Mouse (Mus musculus) macrophage (primary cell): ENCODE results near the gene Mdh1. TPM values are rescaled to one million over a fixed set of nuclear protein-coding genes. Genes with fewer than 3 reads are reported as not detected.
"Not testable (repeated sequence)": the region's sequence is repeated elsewhere in the genome, so short reads cannot be mapped to it uniquely, and the experiment has no call there.

Source experiments
- H3K27ac ChIP-seq: fragments of 350-480 bp; formaldehyde crosslinking; 2 replicates; pipeline ENCODE4 v1.9.0; 2021
- H3K36me3 ChIP-seq: fragments of 350-480 bp; formaldehyde crosslinking; 2 replicates; pipeline ENCODE4 v1.9.0; 2021; ENCODE audit errors: inconsistent target
- H3K4me3 ChIP-seq: fragments of 350-480 bp; formaldehyde crosslinking; 2 replicates; pipeline ENCODE4 v1.9.0; 2021; ENCODE audit errors: inconsistent target
- H3K79me2 ChIP-seq: fragments of 350-480 bp; formaldehyde crosslinking; 2 replicates; pipeline ENCODE4 v1.9.0; 2021; ENCODE audit errors: inconsistent target
- WGBS: methylation state at CpG from one replicate; pipeline ENCODE4 v1.1.7; 2026; ENCODE audit warnings: inconsistent platforms; ENCODE audit not compliant: missing documents; 5-methylcytosine and 5-hydroxymethylcytosine counted together
- polyA plus RNA-seq: library from polyadenylated mRNA; stranded (reverse); fragments of 250-400 nt; gene quantifications from 3 replicates; pipeline ENCODE4 v1.2.4, GENCODE M21; 2018; ENCODE audit warnings: inconsistent platforms

Gene Mdh1
- polyA plus RNA-seq, 1 experiment from 2014 or later: 116 TPM

DNA sequence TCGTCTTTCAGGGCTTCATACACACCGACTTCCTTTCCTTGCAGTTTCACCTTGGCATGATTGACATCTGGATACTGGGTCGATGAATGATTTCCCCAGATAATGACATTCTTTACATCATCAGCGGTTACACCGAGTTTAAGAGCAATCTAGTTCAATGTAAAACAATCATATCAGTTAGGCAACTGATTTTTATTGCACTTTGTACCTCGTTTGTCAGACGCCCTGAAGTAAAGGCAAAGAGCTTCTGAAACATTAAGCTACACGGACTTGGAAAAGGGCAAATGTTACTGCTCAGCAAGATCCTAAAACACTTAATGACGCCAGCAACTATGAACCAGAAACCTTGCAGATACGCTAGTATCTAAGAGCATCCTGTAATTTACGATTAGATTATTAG, 12.4 kb downstream of the Mdh1 start:
- 92% methylated on average over 11 of the region's 11 CpGs for WGBS
- Histone ChIP-seq H3K79me2 (peaks cover 9% of the 10 kb centered on the region; the same call in 1 of the 2 replicates), H3K27ac (no peak overlapping the region), H3K36me3 (peaks cover 36% of the 10 kb centered on the region), H3K4me3 (no peak overlapping the region)

DNA sequence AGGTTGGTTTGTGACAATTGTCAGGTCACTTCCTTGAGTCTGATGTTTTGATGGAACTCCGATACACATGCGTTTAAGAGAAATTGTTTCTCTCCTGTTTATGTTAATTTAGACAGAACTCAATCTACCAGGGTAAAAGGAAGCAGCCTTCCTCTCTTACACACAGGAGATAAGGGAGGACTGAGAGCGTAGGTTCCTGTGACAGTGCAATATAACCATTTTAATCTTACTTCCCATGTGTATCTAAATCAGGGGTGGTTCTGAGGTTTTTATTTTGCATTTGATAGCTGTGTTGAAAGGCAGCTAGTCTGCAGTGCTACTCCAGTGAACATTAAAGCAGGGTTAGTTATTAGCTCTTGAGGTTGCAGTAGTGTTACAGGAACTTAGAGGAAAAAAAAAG, 20.1 kb downstream of the Mdh1 start:
- WGBS: 28% methylated on average over 3 of the region's 3 CpGs
- Histone ChIP-seq H3K4me3 (no peak overlapping the region), H3K79me2 (no peaks in the 10 kb centered on the region), H3K27ac (no peak overlapping the region), H3K36me3 (peaks cover 1% of the 10 kb centered on the region; the same call in 1 of the 2 replicates)

DNA sequence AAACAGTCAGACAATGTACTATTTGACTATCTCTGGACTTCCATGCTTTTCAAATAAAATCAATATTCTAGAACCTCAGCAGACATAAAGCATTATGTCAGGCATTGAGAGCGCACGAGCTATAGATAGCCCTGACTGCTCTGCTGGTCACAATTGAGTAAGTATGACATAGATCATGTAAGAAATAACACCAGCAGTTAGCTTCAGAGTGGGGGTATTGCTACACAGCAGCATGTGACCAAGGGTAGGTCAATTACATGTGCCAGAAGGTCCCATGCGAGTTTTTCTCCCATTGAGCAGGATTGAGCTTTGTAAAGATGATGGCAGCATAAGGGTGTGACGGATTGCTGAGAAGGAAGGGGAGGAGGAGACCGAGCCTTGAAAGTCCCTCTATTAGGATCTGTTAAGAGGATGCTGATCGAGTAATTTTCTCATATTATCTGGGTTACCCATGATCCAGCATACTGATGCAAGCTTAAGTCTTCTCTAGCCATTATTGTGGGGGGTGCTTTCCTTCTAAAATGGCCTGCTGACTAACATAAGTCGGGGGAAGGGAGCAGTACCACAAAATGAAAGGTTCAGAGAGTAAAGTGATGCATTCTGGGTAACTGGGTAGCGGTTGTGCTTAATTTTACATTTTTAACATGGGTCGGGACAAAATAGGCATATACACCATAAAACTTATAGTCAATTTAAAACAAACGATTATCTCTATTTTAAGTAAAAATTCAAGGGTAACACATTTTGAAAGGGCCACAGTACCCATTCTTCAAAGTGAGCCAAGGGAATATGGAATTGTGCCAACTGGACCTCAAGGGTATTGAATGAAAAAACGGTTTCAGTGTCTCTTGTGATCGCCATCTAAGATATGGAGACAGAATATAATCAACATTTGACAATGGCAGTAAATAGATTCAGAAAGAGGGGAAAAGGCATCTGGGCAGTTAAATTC, 21.7 kb downstream of the Mdh1 start:
- WGBS: 94% methylated on average over 12 of the region's 12 CpGs
- Histone ChIP-seq H3K36me3 (no peaks in the 10 kb centered on the region), H3K79me2 (no peaks in the 10 kb centered on the region), H3K4me3 (no peak overlapping the region), H3K27ac (no peak overlapping the region; the same call in 1 of the 2 replicates)

DNA sequence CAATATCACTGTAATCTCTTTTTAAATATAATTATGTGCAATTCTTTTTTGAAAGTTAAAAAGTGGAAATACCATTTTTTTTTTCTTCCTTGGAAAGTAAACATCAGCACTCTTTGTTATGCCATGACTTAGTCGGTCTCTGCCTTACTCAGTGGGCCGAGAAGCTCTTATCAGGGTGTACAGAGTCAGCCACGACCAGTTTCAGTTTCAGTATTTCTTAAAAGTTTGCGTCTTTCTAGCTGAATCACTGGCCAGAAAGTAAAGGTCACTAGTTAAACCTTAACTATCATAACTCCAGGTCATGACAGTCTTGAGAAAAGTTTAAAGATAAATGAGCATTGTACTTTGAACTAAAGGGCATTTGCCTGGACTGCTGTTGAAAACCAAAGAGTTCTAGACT, 22.4 kb downstream of the Mdh1 start:
- Histone ChIP-seq H3K27ac (no peak overlapping the region; the same call in 1 of the 2 replicates), H3K36me3 (no peaks in the 10 kb centered on the region), H3K4me3 (no peak overlapping the region; the same call in 1 of the 2 replicates), H3K79me2 (no peaks in the 10 kb centered on the region)
- 3% methylated on average over 4 of the region's 4 CpGs for WGBS

DNA sequence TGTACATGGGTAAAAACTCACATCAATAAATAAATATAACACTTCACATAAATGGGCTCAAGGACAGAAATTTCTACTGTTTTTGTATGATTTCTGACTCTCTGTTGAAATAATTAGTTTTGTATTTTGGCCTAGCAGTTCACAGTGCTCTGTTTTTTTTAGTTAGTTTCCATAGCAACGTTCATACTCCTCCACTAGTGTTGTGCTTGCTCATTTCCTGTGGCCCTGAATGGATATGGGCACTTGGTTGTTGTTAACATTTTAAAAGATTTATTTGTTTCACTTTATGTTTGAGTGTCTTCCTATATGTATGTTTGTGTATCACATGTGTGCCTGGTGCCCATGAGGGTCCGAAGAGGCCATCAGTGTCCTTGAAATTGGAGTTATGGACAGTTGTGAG, 23.1 kb downstream of the Mdh1 start:
- H3K27ac ChIP-seq: no peak overlapping the region
- WGBS: 54% methylated on average over 2 of the region's 2 CpGs
- H3K36me3 ChIP-seq: no peaks in the 10 kb centered on the region
- no peaks in the 10 kb centered on the region for H3K79me2 ChIP-seq
- H3K4me3 ChIP-seq: no peak overlapping the region

DNA sequence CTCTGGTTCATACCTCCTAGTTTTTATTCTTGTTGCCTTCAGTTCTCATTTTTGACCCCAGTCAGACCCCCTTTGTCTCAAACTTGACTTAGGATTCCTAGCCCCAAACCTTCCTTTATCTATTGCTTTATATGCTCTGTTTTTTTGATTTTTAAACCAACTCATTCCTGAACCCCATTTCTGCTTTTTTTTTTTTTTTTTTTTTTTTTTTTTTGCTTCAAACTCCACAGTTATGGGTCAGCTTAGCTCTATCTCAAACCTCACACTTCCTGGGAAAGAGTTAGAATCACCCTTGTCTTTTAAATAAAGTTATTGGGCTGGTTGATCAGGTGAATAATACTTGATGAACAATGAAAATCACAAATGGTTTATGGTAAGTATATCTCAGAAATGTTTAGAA, 24.6 kb downstream of the Mdh1 start:
- no peaks in the 10 kb centered on the region for H3K79me2 ChIP-seq
- H3K27ac ChIP-seq: no peak overlapping the region
- H3K36me3 ChIP-seq: no peaks in the 10 kb centered on the region
- no peak overlapping the region for H3K4me3 ChIP-seq

DNA sequence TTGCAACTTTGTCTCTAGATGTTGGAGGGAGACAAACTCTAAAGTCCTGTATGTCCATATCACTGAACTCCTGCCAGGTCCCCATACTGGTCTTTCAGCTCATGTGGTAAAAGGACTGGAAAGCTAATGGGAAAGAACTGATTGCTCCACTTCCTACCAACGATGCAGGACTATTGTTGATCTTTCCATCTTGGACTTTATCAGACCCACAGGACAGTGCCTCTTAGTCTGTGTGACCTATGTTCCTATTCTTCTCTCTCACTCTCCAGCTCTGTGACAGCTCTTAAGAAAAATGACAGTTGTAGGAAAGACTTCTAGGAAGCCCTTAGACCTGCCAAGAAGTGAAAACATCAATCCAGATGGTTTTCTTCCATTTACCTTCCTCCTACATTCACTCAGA, 25.5 kb downstream of the Mdh1 start:
- Histone ChIP-seq H3K79me2 (no peaks in the 10 kb centered on the region), H3K4me3 (no peak overlapping the region), H3K27ac (no peak overlapping the region), H3K36me3 (no peaks in the 10 kb centered on the region)
- WGBS: 57% methylated on average over 1 of the region's 1 CpGs

DNA sequence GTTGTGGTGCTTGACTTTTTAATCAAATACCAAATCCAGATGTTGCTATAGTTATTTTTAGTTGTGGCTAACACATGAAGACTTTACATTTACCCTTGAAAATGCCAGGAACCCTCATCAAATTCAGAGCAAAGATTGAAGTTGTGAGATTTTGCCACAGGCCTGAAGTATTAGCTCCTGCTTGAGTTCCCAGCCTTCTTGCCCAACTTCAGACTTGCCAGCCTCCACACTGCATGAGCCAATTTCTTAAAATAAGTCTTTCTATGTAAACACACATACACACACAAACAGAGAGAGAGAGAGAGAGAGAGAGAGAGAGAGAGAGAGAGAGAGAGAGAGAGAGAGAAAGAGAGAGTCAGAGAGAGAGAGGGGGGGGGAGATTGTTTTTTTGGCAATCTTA, 26.2 kb downstream of the Mdh1 start:
- Histone ChIP-seq H3K36me3 (no peaks in the 10 kb centered on the region), H3K4me3 (no peak overlapping the region), H3K79me2 (no peaks in the 10 kb centered on the region), H3K27ac (no peak overlapping the region)

DNA sequence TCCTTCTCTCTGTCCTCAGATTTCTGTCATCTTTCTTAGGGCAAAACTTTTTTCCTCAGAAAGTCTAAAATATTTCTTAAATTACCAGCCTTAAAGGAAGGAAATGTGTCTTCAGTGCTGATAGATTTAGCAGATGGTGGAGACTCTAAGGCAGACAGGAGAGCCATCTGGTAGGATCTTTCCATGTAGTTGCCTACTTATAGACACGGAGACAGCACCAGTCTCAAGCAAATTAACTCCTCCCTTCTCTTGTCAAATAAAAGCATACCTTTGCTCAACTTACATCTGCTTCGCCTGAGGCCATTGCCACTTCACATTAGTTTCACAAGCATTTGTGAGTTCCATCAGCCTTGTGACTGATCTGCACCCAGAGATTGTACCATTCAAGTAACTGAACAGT, 27.1 kb downstream of the Mdh1 start:
- Histone ChIP-seq H3K4me3 (no peak overlapping the region), H3K27ac (no peak overlapping the region), H3K36me3 (no peaks in the 10 kb centered on the region), H3K79me2 (no peaks in the 10 kb centered on the region)
- 85% methylated on average over 2 of the region's 2 CpGs for WGBS

DNA sequence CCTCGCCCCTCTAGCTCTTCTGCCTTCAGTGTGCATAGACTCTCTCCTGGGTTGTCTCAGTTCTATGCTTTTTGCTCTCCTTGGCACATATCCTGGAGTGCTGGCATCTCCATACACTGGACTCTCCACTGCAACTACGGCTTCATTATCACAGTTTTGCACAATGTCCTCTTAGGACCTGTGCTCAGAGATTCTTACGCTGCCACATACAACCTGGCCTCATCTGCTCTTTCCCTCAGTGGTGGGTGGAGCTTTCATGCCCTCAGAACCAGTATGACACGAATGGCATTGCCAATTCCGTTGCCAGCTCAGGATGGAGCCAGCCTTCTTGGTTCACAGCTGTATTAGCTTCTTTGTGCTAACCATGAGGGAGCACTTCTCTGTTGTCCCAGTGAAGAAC, 29.4 kb downstream of the Mdh1 start:
- WGBS: 92% methylated on average over 5 of the region's 5 CpGs
- no peaks in the 10 kb centered on the region for H3K79me2 ChIP-seq
- H3K36me3 ChIP-seq: no peaks in the 10 kb centered on the region
- H3K4me3 ChIP-seq: no peak overlapping the region
- no peak overlapping the region for H3K27ac ChIP-seq

DNA sequence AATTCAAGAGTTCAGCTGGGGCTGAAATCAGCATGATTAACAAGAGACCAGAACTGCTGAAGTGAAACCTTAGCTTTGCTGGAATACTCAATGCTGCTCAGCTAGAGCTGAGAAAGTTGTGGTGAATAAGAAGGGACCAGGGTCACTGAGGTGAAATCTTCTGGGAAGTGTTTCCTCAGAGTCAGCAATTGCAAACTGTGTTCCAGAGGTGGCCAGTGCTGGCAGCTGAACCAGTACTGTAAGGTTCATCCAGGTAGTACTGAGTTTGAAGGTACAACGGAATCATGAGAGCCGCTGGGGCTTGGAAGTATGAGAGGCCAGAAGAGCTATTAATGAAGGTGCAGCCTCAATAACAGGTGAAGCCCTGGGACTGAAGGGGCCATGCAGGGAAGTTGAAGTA, 31.5 kb downstream of the Mdh1 start:
- Histone ChIP-seq H3K36me3 (no peaks in the 10 kb centered on the region), H3K27ac (no peak overlapping the region), H3K4me3 (no peak overlapping the region), H3K79me2 (no peaks in the 10 kb centered on the region)
- WGBS: 100% methylated on average over 2 of the region's 2 CpGs

DNA sequence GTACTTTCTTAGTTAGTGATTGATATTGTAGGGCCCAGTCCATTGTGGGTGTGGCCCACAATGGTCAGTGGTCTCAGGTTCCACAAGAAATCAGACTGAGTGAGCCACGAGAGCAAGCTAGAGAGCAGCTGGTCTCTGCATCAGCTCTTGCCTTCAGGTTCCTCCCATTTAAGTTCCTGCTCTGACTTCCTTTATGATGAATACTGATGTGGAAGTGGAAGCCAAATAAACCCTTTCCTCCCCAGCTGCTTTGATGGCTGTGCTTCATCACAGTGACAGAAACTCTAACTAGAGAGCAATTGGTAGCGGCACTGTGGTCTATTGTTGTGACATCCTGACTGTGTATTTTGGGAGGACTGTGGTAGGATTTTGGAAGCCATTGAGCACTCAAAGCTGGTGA, 32.1 kb downstream of the Mdh1 start:
- Histone ChIP-seq H3K79me2 (no peaks in the 10 kb centered on the region), H3K36me3 (no peaks in the 10 kb centered on the region), H3K4me3 (no peak overlapping the region), H3K27ac (no peak overlapping the region)
- WGBS: 21% methylated on average over 2 of the region's 2 CpGs

DNA sequence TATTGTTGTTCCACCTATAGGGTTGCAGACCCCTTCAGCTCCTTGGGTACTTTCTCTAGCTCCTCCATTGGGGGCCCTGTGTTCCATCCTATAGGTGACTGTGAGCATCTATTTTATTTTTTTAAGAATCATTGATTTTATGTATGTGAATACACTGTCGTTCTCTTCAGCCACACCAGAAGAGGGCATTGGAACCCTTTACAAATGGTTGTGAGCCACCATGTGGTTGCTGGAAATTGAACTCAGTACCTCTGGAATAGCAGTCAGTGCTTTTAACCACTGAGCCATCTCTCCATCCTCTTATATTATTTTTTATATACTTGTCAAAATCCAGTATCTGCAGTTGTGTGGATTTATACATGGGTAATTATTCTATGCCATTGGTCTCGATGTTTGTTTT, 41.3 kb downstream of the Mdh1 start:
- H3K27ac ChIP-seq, H3K79me2 ChIP-seq, H3K36me3 ChIP-seq, H3K4me3 ChIP-seq: not testable (repeated sequence)
- 100% methylated on average over 2 of the region's 2 CpGs for WGBS

DNA sequence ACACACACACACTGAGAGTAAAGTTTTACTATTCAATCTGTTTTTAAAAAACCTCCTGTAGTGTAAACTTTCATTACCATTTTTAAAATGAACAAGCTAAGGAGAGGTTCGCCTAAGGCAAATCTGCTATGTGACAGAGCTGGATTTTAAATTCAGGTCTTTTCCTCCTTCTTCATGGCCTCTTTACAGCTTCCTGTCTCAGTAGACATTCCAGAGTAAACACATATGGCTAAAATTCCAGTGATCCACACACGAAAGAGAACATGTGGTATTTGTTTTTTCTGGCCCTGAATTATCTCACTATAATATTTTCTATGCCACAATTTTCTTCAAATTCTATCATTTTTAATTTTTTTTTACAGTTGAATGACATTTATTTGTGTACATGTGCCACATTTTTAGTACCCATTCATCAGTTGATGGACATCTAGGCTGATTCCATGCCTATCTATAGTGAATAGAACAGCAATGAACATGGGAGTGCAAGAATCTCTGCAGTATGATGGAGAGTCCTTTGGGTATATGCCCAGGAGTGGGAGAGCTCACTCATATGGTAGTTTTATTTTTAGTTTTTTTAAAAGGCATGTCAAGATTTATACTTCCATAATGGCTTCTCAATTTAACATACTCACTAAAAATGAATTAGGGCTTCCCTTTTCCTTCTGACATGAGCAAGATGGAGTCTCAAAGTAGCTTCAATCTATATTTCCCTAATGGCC, 43.3 kb downstream of the Mdh1 start:
- Histone ChIP-seq H3K79me2 (no peaks in the 10 kb centered on the region), H3K36me3 (no peaks in the 10 kb centered on the region), H3K4me3 (no peak overlapping the region), H3K27ac (no peak overlapping the region)
- WGBS: 91% methylated on average over 2 of the region's 2 CpGs

DNA sequence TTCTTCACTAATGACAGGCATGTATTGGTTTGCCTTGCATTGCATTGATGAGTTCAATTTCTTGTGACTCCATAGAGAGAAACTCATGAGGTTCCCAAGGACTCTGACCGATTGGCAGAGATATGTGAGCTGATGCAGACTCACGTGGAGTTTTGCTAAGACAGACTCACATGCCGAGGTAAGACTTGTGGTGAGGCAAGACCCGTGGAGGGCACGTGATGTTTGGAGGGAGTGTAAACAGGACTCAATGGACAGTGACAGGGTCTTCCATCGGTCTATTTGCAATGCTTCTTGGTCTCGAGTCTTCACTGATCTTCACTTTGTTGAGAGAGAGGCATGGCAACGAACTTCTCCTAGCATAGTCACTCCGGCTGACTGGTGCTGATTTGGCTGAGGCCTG, 54.4 kb downstream of the Mdh1 start:
- no peak overlapping the region for H3K4me3 ChIP-seq
- H3K36me3 ChIP-seq: no peaks in the 10 kb centered on the region
- no peaks in the 10 kb centered on the region for H3K79me2 ChIP-seq
- no peak overlapping the region for H3K27ac ChIP-seq
- WGBS: 87% methylated on average over 8 of the region's 9 CpGs
